Mouse (Mus musculus): ENCODE data around the gene Skap1.

DNA sequence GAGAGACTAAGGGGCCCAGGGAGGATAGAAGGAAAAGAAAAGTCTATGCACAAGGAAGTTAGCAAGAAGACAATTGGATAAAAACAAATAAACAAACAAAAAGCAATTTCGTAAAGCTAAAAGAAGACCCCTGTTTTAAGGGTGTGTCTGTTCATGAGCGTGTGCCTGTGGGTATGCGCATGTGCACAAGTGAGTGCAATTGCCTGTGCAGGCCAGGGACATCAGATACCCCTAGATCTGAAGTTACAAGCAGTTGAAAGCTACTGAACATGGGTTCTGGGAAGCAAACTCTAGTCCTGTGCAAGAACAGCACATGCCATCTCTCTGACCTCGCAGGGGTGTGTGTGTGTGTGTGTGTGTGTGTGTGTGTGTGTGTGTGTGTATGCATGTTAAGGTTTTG lies 233.1 kb downstream of the Skap1 start:
- TF ChIP-seq ZC3H11A (IDR thresholded peaks at IDR 0.05; ENCODE audit: low read depth, low read length) = no peak
- no peak for TF ChIP-seq POLR2A (IDR thresholded peaks at IDR 0.05; ENCODE audit: control insufficient read depth in 1 of 2, insufficient read depth in 1 of 2, low read depth in 1 of 2, low read length in 2 of 2, poor library complexity in 1 of 2)
- no peak for TF ChIP-seq EP300 (IDR thresholded peaks at IDR 0.05; ENCODE audit: low read depth in 1 of 2, low read length in 2 of 2)
- no peak for TF ChIP-seq CTCF (IDR thresholded peaks at IDR 0.05 in 2 of 3, conservative IDR thresholded peaks at IDR 0.05 in 1 of 3; ENCODE audit: control insufficient read depth in 1 of 3, insufficient read depth in 1 of 3, low read depth in 2 of 3, low read length in 3 of 3, poor library complexity in 1 of 3, severe bottlenecking in 1 of 3)
